Mouse (Mus musculus): ENCODE measurements around the gene Hnrnph3.

DNA sequence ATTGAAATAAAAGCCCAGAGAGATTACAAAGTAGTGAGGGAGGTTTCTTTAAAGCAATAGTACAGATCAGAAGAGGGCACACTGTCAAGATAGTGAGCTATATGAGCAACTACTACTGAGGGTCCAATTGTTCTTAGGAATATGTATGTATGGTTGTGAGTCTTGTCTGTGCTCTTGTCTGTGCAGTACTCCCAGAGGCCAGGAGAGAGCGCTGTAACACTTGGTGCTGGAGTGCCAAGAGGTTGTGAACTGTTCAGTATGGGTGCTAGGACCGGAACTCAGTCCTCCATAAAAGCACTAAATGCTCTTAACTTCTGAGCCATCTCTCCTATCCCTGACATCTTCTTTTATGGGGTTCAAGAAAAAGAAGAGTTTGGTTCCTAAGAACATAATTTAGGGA lies 30.6 kb upstream of the Hnrnph3 start:
- peak; percentile 15; the same call in 1 of the 2 replicates for TF ChIP-seq CTCF (IDR thresholded peaks at IDR 0.05; ENCODE audit: borderline replicate concordance, extremely low read depth, insufficient read depth, insufficient read length)
- no peak for TF ChIP-seq POLR2A (IDR thresholded peaks at IDR 0.05; ENCODE audit: borderline replicate concordance, extremely low read depth, insufficient read depth, insufficient read length, poor library complexity, severe bottlenecking)

Data from brain, embryonic 14.5 days (tissue).